Mouse (Mus musculus) spleen, adult 2 months (tissue): ENCODE data around the gene Hist1h3f.

Experiments
- CTCF ChIP-seq: fragments of 200-500 bp; IDR thresholded peaks from 2 replicates; pipeline ENCODE4 v1.5.1; 2011; ENCODE audit warnings: mild to moderate bottlenecking, inconsistent platforms; ENCODE audit not compliant: insufficient read depth, insufficient read length, insufficient replicate concordance; ENCODE audit errors: extremely low read depth
- POLR2A ChIP-seq: fragments of 200-500 bp; IDR thresholded peaks from 2 replicates; pipeline ENCODE4 v1.6.1; 2011; ENCODE audit warnings: low read depth, low read length, inconsistent platforms

GRCm38 (mm10) chr13:23515826-23516620 is 27.8 kb upstream of the Hist1h3f start:
- TF ChIP-seq CTCF (no peak), POLR2A (no peak)
